Mouse (Mus musculus) R1 (cell line): Measurements from ENCODE around the gene Nr2f2.

Experiments
- DNase-seq: peaks from one replicate; pipeline ENCODE4 v3.0.0-alpha.2; 2018; ENCODE audit warnings: low read depth, low spot score

The Nr2f2 gene

GRCm38 (mm10) chr7:70332064-70332850 is 34.3 kb downstream of the Nr2f2 start:
- DNase-seq, result no peak

DNA sequence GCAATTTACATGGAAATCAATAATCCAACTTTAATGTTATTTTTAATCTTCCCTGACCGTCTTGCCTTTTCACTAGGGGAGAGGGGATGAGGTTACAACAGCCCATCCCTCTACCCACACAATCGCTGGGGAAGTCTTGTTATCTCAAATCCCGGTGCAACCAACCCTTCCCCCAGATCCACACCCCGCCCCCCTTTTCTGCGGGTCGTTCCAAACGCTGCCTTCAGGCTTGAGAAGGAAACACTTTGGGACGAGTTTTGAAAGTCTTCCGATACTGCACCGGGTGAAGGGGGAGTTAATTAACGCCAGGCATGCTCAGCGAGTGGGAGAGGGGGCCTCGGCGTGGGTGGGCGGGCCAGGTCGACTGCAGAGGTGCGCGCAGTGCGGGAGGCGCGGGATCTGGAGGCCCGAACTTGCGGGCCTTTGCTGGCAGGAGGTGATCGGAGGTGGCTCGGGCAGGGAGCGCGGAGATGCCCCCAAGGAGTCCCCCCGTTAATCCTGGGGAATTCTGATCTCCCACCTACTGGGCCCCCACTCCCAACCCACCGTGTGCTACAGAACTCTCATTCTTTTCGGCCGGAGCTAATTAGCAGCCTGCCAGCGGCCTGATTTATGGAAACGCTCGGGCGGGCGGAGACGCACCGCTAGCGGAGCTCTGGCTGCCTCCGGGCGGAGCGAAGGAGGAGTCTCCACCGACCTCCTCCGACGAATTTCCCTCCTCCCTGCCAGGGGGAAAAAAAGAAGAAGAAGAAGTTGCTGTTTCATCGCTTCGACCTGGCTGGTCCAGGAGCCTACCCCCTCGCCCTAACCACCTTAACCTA is 35.1 kb downstream of the Nr2f2 start:
- peak; percentile 71 for DNase-seq

DNA sequence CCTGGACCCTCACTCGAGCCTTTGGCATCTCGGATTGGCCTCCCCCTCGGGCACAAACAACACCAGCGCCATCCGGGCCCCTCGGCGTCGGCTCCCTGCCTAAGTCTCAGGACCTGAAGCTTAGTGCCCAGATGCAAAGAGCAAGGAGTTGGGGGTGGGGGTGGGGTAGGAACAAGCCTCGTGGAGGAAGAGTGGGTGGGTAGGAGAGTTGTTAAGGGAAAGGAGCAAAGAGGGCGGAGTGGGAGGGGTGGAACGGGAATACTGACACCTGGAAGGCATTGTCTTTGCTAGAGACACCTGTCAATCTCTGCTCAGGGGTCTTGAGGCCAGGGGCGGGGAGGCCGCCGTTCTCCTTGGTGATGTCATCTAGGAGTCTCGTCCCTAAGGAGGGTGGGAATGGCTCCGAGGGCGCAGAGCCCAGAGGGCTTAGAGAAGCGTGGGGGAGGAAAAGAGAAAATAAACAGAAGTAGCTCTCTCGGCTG is 35.7 kb downstream of the Nr2f2 start:
- peak; percentile 72 for DNase-seq

GRCm38 (mm10) chr7:70330207-70330562 is 36.4 kb downstream of the Nr2f2 start:
- no peak for DNase-seq

- no peak for DNase-seq
Observed at GRCm38 (mm10) chr7:70329521-70330206, 36.9 kb downstream of the Nr2f2 start.

GRCm38 (mm10) chr7:70329037-70329516 is 37.5 kb downstream of the Nr2f2 start:
- DNase-seq, result no peak

DNA sequence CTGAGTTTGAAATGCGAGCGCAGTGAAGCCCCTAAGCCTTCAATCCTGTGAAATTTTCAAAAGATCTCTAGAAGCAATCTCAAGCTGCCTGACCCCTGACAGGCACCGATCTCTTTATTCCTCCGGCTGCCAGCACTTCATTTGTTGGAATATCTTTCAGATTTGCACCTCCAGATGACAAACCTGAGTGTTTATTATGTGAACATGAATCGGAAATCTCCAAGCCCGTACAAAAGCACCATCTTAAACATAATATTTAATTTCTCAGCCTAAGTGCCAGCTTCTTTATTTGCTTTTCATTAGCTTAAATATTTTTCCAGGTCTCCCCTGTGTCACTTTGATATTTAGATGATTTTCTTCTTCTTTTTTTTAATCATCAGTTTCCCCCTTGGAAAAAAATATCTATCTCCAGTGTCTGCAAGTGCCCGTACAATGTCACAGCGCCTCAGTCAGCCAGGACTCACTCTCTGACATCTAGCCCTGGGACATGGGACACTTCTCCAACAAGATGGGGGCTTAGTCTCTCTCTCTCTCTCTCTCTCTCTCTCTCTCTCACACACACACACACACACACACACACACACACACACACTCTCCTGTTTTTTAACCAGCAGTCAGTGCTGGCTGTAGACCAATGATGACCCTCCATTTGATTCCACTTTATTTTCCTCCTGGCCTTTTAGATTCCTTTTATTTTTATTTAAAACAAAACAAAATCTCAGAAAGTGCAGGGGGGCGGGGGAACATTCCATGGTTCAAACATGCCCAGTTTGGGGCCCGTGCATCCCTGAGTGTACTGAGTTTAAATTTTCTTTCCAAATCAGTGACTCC is 38.1 kb downstream of the Nr2f2 start:
- no peak for DNase-seq

DNA sequence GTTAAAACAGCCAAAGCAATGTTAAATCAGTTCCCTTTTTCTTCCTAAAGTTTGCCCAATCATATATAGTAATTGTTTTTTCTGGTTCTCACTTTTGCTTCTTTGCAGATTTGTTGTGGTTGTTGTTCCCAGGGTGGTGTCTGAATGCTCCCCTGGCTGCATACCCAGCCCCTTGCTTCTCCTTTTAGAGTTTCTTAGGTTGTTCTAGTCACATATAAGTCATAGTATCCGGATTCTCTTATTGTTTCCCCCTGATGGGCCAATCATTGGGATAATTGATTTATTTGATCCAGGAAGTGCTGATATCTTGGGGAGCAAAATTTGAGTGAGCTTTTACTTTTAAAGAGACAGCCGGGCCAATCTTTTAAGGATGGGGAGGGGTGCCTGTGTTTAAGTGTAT is 39.3 kb downstream of the Nr2f2 start:
- no peak for DNase-seq

GRCm38 (mm10) chr7:70326176-70327035 is 40.1 kb downstream of the Nr2f2 start:
- DNase-seq, result no peak

- DNase-seq, result peak; percentile 69
Observed at GRCm38 (mm10) chr7:70325381-70325780, 41.2 kb downstream of the Nr2f2 start.

DNA sequence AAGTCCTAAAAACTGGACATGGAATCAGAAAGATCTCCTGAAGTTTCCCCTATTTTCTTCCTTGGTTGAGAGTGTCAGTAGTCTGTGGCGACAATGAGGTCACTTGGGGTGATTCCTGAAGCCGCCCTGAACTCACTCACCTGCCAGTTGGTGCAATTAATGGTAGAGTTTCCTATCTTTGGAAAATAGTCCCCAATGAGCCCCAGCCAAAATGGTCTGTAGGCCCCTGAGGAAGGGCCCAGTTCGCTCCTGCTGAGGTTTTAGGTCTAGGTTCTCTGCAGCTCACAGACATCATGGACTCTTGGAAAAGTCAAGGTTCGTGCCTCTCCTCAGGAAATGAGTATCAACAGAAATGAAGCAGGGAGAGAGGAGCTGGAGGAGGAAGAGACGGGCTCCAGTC is 42.0 kb downstream of the Nr2f2 start:
- no peak for DNase-seq

GRCm38 (mm10) chr7:70324041-70324440 is 42.5 kb downstream of the Nr2f2 start:
- no peak for DNase-seq

DNA sequence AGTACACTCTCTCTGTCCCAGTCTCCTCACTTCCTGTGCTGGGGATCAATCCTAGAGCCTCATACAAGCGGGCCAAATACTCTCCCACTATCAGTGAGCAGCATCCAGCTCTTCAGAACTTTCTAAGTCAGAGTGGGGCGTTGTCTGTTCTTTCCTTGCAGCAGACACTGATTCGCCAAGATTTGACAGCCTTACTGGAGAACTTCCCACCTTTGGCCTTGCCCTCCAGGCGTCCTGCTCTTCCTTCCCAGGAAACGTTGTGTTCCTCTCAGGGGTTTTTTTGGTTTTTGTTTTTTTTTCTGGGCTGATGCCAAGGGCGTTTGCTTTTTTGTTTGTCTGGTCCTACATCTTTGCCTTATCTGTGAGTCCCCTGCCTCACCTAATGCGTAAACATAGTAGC is 60.8 kb downstream of the Nr2f2 start:
- no peak for DNase-seq

DNA sequence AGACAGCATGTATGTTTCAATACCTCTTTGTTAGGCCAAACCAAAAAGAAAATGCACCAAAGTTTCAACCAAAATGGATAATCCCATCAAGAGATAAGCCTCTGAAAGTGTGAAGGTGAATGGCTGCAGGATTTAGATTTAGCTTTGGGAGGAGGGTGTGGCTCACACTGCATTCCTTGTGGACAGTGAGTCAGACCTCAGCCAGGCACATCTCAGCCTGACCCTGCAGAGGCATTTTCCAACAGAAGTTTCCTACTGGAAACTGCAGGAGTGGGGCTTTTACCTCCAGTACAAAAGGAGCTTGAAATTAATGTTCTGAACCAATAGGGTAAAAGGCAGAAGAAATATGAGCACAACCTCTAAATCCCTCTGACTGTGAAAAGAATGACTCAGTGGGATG is 62.1 kb downstream of the Nr2f2 start:
- DNase-seq, result peak; percentile 61
